Mouse (Mus musculus) T-helper 2 cell (primary cell): ENCODE measurements around the gene Jph4.

Source experiments
- in situ Hi-C: fragments of 300-600 bp; cut with MboI, MseI; formaldehyde crosslinking; loops from one replicate; pipeline ENCODE4 v1.15.1; 2025; ENCODE audit warnings: high pct_unique_total_duplicates

The Jph4 gene

DNA sequence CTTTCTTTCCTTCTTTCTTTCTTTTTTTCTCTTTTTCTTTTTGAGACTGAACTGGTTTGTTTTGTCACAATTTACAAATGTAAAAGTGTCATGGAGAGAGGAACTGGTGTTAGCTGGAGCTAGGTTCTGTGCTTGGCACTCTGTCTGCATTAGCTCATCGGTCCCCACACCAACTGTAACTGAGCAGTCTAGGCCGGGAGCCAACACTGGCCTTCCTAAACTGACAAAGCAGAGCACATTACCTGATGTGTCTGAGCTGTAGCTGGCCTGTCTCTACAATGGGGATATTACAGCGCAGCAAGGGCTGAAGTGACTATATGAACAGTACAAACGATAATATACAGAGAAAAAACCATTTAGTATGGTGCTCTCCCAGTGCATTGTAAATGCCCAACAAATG lies 2.1 kb upstream of the Jph4 start:
- in situ Hi-C loops: no loop called here

DNA sequence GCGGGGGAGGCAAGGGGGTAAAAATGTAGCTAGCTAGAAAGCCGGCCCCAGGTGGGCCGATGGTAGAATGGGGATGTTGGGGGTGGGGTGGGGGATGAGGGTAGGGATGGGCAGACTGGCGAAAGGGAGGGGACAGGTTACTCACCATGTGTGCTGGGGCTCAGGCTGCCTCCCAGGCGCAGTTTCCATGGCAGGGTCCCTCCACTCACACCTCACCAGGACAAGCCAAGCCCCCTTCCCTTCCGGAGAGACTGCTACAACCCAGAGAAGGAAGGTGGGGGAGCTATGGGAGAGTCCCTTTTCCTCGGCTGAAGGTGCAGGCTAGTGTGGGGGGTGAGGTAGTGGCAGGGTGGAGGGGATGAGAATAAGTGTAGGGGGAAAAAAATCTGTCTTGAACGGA lies 889 bp downstream of the Jph4 start:
- in situ Hi-C loops: no loop called here

DNA sequence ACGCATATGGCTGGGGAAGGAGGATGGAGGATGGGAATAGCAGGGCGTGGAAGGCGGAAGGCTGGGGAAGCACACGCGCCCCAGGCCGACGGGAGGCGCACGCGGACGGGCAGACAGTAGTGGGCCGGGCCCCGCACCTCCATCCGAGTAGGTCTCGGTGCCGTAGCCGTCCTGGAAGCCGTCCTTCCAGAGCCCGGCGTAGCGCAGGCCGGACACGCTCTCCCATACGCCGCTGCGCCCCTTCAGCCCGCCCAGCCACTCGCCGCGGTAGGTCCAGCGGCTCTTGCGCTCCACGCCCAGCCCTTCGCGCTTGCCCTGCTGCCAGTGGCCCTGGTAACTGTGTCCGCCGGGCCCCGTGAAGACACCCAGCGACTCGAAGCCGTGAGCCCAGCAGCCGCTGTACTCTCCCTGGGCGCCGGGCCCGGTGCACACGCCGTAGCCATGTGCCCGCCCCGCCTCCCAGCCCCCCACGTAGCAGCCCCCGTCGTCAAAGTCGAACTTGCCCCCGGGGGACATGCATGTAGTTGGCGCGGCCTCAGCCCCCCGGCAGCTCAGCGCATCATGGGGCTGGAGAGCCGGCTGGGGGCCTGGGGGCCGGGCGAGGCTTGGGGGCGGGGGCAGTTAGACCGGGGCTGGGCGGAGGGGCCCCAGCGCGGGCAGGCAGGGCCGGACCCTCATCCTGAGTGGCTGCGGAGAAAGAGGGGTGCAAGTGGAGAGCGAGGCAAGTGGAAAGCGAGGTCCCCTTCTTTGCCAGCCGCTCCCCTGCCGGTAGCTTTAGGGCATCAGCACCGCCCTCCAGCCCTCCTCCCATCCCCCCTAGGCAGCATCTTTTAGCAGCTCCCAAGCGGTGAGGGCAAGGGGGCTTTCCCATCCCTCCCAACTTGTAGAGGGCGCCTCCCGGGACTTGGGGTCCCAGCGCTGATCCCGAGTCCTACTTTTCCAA lies 1.7 kb downstream of the Jph4 start:
- in situ Hi-C loops: no loop called here

DNA sequence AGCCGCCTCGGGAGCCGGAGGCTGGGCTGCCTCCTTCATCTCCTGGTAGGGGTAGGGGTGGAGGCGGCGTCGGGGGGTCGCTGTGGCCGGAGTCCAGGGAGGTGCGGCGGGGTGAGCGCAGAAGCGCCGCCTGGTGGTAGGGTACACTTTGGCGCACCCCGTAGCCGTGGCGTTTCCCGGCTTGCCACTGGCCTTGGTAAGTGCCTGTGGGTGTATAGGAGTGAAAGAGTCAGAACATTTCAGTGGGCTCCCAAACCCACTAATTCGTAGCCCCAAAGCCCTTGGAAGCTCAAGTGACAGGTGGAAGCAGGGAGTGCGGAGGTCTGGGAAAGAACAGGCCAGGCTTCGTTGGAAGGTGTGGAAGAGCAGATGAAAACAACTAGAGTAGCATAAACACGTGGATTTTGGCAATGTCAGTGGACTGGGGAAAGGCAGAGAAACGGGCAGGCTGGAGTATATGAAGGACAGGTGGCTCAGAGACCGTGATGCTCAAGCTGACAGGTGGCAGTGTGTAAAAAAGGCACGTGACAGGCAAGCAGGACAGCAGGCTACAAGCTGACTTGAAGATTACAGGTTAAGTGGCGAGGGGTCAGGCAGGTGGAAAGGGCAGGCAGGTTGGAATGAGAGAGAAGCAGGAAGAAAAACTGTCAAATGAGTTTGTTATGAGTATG lies 2.6 kb downstream of the Jph4 start:
- in situ Hi-C loops: no loop called here

DNA sequence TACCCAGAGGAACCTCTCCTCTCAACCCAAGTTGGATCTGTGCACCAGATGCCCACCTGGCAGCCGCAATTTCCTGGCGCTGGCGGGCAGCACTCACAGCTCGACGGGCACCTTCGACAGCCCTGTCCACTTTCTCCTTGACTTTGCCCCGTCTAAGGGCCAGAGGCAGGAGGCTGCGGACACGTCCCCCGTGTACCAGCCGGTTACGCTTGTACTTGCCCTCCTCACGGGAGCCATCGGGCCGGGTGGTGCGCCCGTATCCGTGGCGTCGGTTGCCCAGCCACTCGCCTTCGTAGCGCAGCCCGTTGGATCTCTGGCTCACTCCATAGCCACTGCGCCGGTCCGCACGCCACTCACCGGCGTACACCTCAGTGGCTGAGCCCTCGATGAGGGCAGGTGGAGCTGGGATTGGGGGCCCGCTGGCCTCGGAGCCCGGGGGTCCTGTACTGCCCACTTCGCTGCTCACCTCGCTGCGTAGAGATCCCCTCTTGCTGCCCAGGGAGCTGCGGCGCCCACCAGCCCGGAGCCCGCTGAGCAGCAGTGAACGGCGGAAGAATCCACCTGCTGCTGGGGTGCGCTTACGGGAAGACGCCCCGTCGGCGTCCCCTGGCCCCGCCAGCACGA lies 3.3 kb downstream of the Jph4 start:
- in situ Hi-C loops: no loop called here

DNA sequence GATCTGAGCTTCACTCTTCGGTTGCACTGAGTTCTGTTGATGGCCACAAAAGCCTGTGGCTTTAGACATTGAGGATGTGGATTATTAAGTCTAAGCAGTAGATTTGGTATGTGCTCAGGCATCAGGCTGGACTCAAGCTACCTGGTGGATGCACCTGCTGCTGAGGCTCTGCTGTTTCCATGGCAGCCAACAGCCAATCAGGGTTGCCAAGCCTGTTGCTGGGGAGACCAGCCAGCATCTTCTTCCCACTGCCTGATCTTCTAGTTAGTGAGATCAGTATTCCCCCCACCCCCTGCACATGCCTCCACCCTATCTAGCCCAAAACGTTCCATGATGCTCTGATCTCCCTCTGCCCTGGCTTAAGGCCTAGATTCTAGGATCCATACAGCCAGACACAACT lies 5.0 kb downstream of the Jph4 start:
- in situ Hi-C loops: no loop called here

DNA sequence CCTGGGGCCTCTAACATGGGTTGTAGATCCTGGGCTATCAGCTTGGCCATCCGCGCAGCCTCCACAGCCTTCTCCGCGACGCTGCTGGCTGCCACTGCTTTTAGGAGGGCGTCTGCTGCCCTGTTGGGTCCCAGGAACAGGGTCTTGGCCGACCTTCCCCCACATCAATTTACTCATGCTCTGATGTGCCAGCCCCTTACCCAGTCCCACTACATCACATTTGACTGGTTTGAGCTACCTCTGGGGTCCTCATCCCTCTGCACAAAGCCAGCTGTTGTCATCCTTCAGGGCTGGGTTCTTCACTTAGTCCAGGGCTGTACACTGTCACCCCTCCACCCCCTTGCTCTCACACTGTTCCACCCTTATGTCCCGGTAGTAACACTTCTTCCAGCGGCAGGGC lies 6.7 kb downstream of the Jph4 start:
- in situ Hi-C loops: no loop called here

DNA sequence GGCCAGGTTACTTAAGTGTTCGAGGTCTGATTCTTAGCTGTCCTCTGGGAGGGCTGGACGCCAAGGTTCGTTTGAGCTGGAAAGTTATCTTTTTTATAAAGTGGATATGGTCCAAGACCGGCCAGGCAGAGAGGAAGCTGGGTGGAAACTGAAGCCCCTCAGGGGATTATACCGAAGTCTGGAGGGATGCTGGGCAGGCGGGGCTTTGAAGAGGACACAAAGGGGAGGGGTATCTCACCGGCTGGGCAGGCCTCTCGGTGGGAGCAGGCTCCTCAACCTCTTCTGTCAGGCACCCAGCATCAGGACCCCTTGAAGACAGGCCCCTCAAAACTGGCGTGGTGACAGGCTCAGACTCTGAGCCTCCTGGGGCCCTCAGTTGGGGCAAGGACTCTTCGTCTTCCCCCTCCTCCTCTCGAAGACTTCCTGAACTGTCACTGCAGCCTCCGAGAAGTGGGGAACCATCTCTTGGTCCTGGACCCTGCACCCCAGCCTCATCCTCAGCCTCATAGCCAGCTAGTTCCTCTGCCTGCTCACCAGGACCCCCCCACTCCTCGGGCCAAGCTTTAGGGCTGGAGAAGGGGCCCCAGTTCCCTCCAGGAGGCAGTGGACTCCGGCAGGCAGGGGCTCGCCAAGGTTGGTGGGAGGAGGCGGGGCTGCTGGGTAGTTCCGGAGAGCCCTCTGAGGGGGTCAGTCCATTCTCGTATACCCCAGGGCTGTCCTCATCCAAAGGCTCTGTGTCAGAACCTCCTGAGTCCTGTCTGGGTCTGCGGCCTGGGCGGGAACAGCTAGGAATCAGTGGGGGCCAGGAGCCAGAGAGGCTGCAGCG lies 7.5 kb downstream of the Jph4 start:
- in situ Hi-C loops: no loop called here

DNA sequence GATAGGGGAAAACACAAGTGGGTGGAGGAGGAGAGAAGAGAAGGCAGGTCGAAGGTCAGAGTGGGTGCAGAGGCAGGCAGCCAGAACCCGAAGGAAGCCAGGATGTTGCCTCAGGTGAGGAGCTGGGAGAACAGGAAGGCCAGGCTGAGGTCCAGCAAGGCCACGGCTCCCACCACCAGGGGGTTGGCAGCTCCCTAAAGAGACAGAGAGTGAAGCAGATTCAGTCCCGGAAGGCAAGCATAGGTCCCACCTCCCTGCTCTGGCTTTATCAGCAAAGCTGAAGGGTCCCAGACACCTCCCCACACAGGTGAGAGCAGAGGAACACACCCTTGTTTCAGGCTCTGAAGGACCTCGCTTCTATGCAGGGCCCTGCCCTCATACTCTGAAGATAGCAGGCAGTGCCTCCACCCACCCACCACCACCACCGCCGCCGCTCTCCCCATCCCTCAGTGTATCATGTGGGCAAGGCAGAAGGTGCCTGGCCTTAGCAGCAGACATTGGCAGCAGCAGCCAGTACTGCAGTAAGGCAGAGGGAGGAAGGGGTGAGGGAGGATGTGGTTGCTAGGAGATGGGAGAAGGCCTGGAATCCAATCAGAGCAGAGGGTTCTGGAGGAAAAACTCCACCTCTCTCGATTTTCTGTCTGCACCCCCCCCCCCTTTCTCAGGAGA lies 8.4 kb downstream of the Jph4 start:
- in situ Hi-C loops: no loop called here

DNA sequence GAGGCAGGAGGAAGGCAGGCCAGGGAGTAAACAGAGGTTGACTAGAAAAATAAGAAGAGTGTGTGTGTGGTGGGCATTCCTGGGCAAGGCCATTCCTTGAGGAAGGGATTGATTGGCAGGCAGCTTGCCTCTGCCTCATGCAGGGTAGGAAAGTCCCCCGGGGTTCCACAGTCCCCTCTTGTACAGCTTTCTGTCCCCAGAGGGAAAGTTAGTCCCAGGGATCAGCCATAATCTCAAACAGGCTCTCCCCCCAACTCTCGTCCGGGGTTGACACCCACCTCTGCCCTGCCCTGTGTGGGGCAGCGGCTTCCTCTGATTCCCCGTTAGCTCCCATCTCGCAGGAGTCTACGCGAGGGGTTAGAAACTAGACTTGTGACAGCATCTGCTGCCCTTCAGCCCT lies 9.7 kb downstream of the Jph4 start:
- in situ Hi-C loops: no loop called here

DNA sequence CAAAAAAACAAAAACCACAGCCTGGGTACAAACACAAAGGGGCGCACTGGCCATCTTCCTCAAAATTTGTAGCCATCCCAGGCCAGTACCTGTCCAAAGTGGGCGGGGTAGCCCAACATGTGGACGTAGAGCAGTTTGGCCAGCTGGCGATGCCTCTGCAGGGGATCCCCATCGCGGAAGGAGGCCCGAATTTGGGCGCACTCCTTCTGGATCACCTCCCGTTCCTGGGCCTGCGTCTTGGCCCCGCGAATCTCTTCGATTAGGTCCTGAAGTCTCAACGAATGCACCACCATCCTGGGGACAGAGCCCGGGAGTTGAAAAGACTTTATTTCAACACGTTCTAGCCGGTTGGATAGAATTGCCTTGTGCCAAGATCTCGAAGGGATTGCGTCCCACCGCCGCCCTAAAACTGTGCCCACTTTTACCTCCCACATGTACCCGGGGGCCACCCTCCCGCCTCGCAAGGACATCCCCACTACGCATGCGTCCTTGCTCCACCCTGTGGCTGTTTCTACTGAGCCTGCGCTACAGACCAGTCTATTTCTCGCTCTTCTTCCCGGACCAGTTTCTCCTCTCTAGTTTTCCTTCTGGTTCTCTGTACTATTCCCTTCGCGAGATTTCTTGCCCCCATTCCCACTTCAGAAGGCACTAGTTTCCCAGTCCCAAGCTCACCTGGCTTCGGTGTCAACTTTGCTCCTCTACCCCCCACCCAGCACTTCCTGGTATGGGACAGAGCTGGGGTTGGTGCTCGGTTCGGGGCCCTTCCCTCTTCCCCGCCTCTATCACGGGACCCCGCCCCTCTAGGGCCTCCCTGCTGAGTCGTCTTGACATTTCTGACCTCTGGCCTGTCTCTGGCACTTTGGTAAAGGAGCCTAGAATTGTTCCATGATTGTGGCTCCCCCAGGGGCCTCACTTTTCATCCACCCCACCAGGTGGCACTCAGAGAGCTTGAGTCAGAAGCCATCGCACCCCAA lies 10.6 kb downstream of the Jph4 start, which contains the start of gene Ap1g2:
TSS of gene Ap1g2 (minus strand) at position 758 of the 974 bp plus-strand sequence.
- in situ Hi-C loops: no loop called here

DNA sequence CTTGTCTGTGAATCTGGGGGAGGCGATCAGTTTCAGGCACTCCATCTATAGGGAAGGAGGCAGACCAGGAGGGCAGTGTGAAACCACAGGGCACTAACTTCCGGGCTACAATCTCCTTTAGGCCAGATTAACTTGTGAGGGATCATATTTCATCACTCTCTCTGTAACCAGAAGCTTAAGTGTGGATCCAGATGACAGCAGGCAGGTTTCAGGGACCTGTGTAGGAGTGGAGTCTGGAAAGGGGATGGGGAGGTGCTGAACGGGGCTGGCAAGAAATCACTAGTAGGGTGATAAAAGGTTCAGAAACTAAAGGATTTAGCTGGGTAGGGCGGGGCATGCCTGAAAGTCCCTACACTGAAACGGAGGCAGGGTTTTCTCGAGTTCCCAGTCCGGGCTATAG lies 11.3 kb downstream of the Jph4 start:
- in situ Hi-C loops: no loop called here

DNA sequence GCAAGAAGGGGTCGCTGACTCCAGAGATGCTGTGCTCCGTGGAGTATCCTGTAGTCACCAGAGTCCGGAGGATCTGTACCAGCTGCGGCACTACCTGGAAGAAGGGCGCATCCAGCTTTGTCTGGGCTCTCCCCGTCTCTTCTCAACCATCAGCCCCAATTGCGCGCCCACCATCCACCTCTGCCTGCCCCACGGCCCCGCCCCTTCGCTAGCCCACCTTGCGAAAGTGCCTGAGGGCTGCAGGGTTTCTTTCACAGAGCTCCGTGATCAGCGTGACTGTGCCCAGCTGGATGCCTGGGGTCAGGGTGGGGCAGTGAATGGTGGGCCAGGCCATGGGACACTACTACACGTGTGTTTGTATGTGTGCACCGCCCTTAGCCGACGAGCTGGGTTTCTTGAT lies 12.4 kb downstream of the Jph4 start:
- in situ Hi-C loops: no loop called here

DNA sequence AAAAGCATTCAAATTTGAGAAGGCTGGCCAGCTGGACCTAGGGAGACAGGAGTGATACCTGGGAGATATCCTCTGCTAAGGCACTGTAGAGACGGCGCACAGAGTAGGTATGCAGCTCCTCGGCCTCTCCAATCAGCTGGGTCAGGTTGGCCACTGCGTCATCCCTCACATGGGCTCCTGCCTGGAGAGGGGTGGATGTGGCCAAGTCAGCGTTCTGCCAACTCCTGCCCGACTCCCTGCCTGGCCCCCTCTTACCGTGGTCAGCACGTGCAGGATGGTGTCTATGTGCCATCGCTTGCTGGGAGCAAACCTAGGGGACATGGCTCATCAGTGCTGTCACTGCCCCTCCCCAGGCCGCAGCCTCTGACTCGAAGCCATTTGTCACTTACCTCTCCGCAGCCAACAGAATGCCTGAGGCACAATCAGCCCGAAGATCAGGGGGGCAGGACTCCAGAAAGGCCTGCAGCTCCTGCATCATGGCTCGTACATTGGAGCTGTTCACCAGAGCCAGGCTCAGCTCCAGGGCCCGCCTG lies 14.4 kb downstream of the Jph4 start:
- in situ Hi-C loops: no loop called here

DNA sequence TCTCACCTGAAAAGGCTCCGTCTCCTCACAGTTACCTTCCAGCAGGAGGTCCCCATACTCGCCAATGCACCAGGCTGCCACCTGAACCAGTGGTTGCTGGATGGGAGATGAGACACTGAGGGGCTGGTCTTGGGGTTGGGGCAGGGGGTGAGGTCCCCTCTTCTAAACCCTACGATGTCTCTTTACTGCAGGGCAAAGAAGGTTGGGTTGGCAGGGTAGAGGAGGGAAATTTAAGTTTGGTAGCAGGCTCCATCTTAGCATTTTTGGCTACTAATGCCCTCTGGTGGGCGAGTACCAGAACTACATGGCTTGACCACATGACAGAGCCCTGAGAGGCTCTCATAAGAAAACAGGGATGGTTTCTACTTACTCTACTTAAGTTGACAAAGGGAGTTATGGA lies 15.1 kb downstream of the Jph4 start:
- in situ Hi-C loops: no loop called here

DNA sequence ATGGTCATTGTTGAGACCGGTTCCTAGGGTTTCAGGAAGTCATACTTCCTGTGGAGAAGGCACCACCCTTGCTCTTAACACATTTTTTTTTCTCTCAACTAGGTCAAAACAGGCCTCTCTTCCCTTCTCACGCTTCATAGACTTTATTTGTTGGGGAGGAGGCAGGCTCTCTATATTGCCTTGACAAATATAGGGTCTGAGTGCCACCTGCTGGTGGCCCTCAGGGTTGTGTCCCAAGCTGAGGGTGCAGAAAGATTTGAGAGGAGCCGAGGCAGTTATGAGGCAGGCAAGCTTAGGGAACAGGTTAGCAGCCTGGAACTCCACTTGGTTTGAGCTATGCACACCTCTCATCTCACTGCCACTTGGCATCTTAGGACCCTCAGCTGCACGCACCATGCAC lies 18.7 kb downstream of the Jph4 start:
- in situ Hi-C loops: loop anchor here (10.0 kb wide), 1 partner anchor 203 kb away; the partner anchor contains the start of gene Pabpn1

DNA sequence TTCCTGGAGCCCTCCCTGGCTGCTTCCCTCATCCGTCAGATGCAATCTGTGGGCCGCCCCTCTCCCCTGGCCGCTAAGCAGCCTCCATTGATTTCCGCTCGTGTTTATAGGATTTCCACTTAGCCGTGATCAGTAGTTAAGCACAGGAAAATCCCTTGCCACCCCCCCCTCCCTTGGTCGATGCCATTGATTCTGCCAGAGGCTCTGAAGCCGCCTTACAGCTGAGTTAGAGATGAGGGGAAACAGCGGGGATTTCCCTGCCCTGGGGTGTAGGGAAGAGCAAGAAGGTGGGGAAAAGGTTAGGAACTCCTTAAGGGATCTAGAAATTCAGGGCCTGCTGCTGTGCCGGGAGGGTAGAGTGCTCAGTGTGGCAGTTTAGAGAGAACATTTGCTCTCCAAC lies 19.1 kb downstream of the Jph4 start:
- in situ Hi-C loops: loop anchor here (10.0 kb wide), 1 partner anchor 203 kb away; the partner anchor contains the start of gene Pabpn1

DNA sequence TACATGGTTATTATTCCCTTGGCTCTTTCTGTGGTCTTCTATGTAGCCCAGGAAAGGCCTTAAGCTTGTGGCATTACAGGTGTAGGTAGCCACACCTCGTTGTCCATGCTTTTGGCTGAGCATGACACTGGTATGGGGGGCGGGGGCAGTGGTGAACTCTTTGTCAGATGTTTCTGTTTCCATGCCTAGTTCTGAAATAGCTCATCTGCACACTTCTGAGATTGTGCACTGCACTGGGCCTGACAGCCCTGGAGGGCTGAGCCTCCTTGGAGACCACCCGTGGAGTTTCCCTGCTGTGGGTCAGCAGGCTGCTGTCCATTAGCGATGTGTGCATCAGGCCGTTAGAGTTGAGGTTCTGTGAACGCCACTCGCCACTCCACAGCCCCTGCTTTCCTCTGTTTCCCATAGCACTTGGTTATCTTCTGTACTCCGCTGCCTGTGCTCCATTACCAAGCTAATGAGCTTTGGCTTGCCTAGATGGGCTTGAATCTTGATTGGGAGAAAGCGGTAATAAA lies 20.1 kb downstream of the Jph4 start:
- in situ Hi-C loops: loop anchor here (10.0 kb wide), 1 partner anchor 202 kb away; the partner anchor contains the start of gene Pabpn1

DNA sequence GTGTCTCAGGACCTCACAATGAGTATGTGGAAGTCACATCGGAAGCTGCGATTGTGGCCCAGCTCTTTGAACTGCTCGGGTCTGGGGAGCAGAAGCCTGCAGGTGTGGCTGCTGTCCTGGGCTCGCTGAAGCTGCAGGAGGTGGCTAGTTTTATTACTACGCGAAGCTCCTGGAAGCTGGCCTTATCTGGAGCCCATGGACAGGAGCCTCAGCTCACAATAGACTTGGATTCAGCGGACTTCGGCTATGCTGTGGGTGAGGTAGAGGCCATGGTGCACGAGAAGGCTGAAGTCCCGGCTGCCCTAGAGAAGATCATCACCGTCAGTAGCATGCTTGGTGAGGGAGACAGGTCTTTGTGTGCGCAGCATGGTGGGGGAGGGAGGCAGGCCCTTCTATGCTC lies 21.1 kb downstream of the Jph4 start:
- in situ Hi-C loops: loop anchor here (10.0 kb wide), 1 partner anchor 201 kb away; the partner anchor contains the start of gene Pabpn1
